Mouse (Mus musculus) limb, embryonic 11.5 days (tissue): ENCODE measurements around the gene Asb8. TPM values are rescaled to one million over a fixed set of nuclear protein-coding genes. Genes with fewer than 3 reads are reported as not detected.
A peak's percentile ranks its signal among the peaks of the same experiment; 100 is the strongest.

Source experiments
- ATAC-seq: fragments of 200-750 bp; cut with Nextera tagmentation; 2 replicates; pipeline ENCODE4 v1.8.0; 2017; ENCODE audit warnings: low read depth; ENCODE audit not compliant: insufficient number of reproducible peaks, low FRiP score, low TSS enrichment
- DNase-seq: peaks from one replicate; pipeline ENCODE4 v3.0.0-alpha.2; 2015; ENCODE audit warnings: low spot score
- H3K27ac ChIP-seq: fragments of 300-500 bp; sonication (generic); replicated peaks from 2 replicates; pipeline ENCODE4 v1.5.1; 2014; ENCODE audit warnings: low read depth, mild to moderate bottlenecking, low read length
- H3K27me3 ChIP-seq: fragments of 300-500 bp; sonication (generic); 2 replicates; pipeline ENCODE4 v1.6.1; 2014; ENCODE audit warnings: mild to moderate bottlenecking, low read length, mixed read lengths; ENCODE audit not compliant: control insufficient read depth, insufficient read depth
- H3K36me3 ChIP-seq: fragments of 300-500 bp; sonication (generic); 2 replicates; pipeline ENCODE4 v1.6.1; 2014; ENCODE audit warnings: mild to moderate bottlenecking, low read length, moderate library complexity, mixed read lengths; ENCODE audit not compliant: control insufficient read depth, insufficient read depth
- H3K4me1 ChIP-seq: fragments of 300-500 bp; sonication (generic); 2 replicates; pipeline ENCODE4 v1.6.1; 2014; ENCODE audit warnings: low read length, mixed read lengths; ENCODE audit not compliant: control insufficient read depth, insufficient read depth
- H3K4me2 ChIP-seq: fragments of 300-500 bp; sonication (generic); 2 replicates; pipeline ENCODE4 v1.6.1; 2014; ENCODE audit warnings: low read depth, mild to moderate bottlenecking, moderate library complexity; ENCODE audit not compliant: severe bottlenecking
- H3K4me3 ChIP-seq: fragments of 300-500 bp; sonication (generic); 2 replicates; pipeline ENCODE4 v1.5.1; 2014; ENCODE audit warnings: low read depth, low read length
- H3K9ac ChIP-seq: fragments of 300-500 bp; sonication (generic); 2 replicates; pipeline ENCODE4 v1.6.1; 2014; ENCODE audit warnings: mild to moderate bottlenecking, low read length
- H3K9me3 ChIP-seq: fragments of 300-500 bp; sonication (generic); 2 replicates; pipeline ENCODE4 v1.6.1; 2016; ENCODE audit warnings: low read length; ENCODE audit not compliant: control insufficient read depth
- WGBS: fragments of 180-500 bp; shearing (Covaris S2); extraction: QIAGEN DNeasy Blood & Tissue Kit; methylation state at CpG from one replicate; pipeline ENCODE4 v1.1.7; 2014; 5-methylcytosine and 5-hydroxymethylcytosine counted together
- polyA plus RNA-seq: library from polyadenylated mRNA; unstranded; fragments of >200 nt; fragmentation: Nextera tagmentation; extraction: Ambion mirVana; gene quantifications from 2 replicates; pipeline ENCODE4 v1.2.1, GENCODE M21; 2014

The Asb8 gene
- polyA plus RNA-seq, 1 experiment from 2014 or later: 47.2 TPM

DNA sequence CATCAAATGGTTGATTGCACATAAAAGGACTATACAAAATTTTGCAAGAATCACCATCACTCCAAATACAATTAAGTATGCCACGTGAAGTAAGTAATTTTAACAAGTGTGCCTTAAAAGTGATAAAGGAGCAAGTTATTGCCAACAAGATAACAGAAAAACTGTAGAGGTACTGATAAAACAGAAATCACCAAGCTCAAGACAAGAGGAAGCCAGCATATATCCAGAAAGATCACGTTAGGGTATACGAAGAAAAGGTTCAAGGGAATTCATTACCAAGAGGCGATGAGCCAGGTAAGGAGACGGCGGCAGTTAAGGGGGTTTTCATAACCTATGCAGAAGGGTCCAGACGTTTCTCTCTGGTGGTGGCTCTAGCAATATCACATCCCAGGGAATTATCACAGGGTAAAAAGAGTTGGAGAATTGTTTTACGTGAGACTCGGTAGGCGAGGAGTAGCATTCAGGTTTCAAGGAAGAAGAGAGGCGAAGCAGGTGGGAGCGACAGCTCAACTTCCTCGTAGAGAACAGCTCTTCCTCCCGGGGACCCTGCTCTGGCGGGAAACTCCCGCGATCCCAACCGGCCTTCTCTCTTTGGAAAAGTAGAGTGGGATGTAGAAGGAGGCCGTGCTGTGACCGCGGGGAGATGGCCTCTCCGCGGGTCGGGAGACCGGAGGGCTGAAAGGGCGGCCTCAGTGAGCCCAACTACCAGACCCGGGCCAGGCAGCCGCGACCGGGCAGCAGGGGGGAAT, 72.9 kb downstream of the Asb8 start, which contains the start of gene Pfkm:
Gene Pfkm (plus strand): TSS at position 218 of the 749 bp plus-strand sequence.
- no peaks in the 10 kb centered on the region for H3K36me3 ChIP-seq

DNA sequence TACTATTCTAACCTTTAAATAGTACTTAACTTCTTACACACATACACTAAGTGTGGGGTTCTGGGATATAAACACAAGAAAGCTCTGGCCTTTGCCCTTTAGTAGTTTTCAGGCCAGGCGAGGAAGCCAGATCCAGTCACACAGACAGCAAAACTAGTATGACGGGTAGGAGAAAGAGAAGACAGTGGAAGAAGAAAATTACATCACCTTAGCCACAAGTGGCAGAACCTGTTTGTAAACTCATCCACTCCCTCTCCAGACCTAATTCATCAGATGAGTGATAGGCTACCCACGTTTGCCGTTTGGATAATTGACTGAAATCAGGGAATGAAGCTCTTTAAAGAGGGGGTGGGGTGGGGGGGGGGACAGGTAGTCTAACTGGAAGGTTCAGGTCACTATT, 73.6 kb downstream of the Asb8 start:
- Histone ChIP-seq H3K9ac (no peak overlapping the region), H3K4me2 (peak overlapping the region; percentile 66), H3K9me3 (no peaks in the 10 kb centered on the region), H3K36me3 (no peaks in the 10 kb centered on the region), H3K4me1 (peaks cover 6% of the 10 kb centered on the region; the same call in 1 of the 2 replicates), H3K4me3 (peak overlapping the region; percentile 84), H3K27me3 (no peaks in the 10 kb centered on the region), H3K27ac (no peak overlapping the region)
- ATAC-seq: no peak
- no peak for DNase-seq
- WGBS: 37% methylated on average over 4 of the region's 4 CpGs

More for the DNA sequence above, 72.9 kb downstream of the Asb8 start, which contains the start of gene Pfkm:
- ATAC-seq (no peak), DNase-seq (no peak)
- Histone ChIP-seq H3K27ac (peak within 1 kb of the TSS; percentile 91), H3K4me2 (peak within 1 kb of the TSS; percentile 66), H3K4me3 (peak within 1 kb of the TSS; percentile 84), H3K4me1 (peaks cover 6% of the 10 kb centered on the region; the same call in 1 of the 2 replicates), H3K9ac (peak within 1 kb of the TSS; percentile 91), H3K9me3 (no peaks in the 10 kb centered on the region), H3K27me3 (no peaks in the 10 kb centered on the region)
- WGBS: 1% methylated on average over 30 of the region's 30 CpGs

GRCm38 (mm10) chr15:98089421-98090183, 75.8 kb downstream of the Asb8 start:
- Histone ChIP-seq H3K9me3 (no peaks in the 10 kb centered on the region), H3K4me1 (peaks cover 6% of the 10 kb centered on the region; the same call in 1 of the 2 replicates), H3K9ac (no peak overlapping the region), H3K4me3 (no peak overlapping the region), H3K27me3 (no peaks in the 10 kb centered on the region), H3K27ac (no peak overlapping the region), H3K4me2 (no peak overlapping the region), H3K36me3 (peaks cover 6% of the 10 kb centered on the region; the same call in 1 of the 2 replicates)
- DNase-seq: peak; percentile 49
- WGBS: 78% methylated on average over 9 of the region's 9 CpGs
- no peak for ATAC-seq

GRCm38 (mm10) chr15:98088889-98089288, 76.5 kb downstream of the Asb8 start:
- H3K4me1 ChIP-seq: peaks cover 6% of the 10 kb centered on the region; the same call in 1 of the 2 replicates
- DNase-seq (no peak), ATAC-seq (no peak)
- no peak overlapping the region for H3K27ac ChIP-seq
- peaks cover 6% of the 10 kb centered on the region; the same call in 1 of the 2 replicates for H3K36me3 ChIP-seq
- 94% methylated on average over 1 of the region's 1 CpGs for WGBS
- no peak overlapping the region for H3K4me3 ChIP-seq
- H3K4me2 ChIP-seq: no peak overlapping the region
- no peaks in the 10 kb centered on the region for H3K9me3 ChIP-seq
- H3K27me3 ChIP-seq: no peaks in the 10 kb centered on the region
- H3K9ac ChIP-seq: no peak overlapping the region

Other genes starting within 250 kb of the Asb8 start
- gene Tmem106c, start 201.4 kb downstream of the Asb8 start, polyA plus RNA-seq: 34.7 and 36.8 TPM in 2 replicates
- gene Col2a1, start 160.9 kb downstream of the Asb8 start, polyA plus RNA-seq: 237 and 243 TPM in 2 replicates
- 39.7 and 41.8 TPM in 2 replicates for gene Pfkm, start 73.0 kb downstream of the Asb8 start, polyA plus RNA-seq
- 50.9 and 57.5 TPM in 2 replicates for gene Senp1, start 71.9 kb downstream of the Asb8 start, polyA plus RNA-seq
- gene Ccdc184, start 1.5 kb upstream of the Asb8 start, polyA plus RNA-seq: 0.40 and 0.70 TPM in 2 replicates
- gene Olfr288, start 29.9 kb upstream of the Asb8 start, polyA plus RNA-seq: not detected in 2 replicates
- gene Gm44579, start 55.4 kb upstream of the Asb8 start, polyA plus RNA-seq: not detected in 2 replicates
- gene Olfr287, start 55.4 kb upstream of the Asb8 start, polyA plus RNA-seq: not detected in 2 replicates
- not detected in 2 replicates for gene Olfr286, start 68.8 kb upstream of the Asb8 start, polyA plus RNA-seq
- gene H1fnt, start 91.7 kb upstream of the Asb8 start, polyA plus RNA-seq: not detected in 2 replicates
- 0.04 and 0.16 TPM in 2 replicates for gene Zfp641, start 130.5 kb upstream of the Asb8 start, polyA plus RNA-seq
- not detected in 2 replicates for gene Olfr285, start 151.7 kb upstream of the Asb8 start, polyA plus RNA-seq
- not detected in 2 replicates for gene Olfr284, start 175.4 kb upstream of the Asb8 start, polyA plus RNA-seq
- not detected in 2 replicates for gene Olfr283, start 215.3 kb upstream of the Asb8 start, polyA plus RNA-seq